Mouse (Mus musculus) thymus, adult 2 months (tissue): ENCODE results near the gene Usp33.

ENCODE experiments used
- CTCF ChIP-seq: fragments of 200-500 bp; IDR thresholded peaks from 2 replicates; pipeline ENCODE4 v1.5.1; 2012; ENCODE audit warnings: mild to moderate bottlenecking, control low read depth, low read length, moderate library complexity, borderline replicate concordance; ENCODE audit not compliant: control insufficient read depth, poor library complexity, insufficient read depth; ENCODE audit errors: extremely low read depth
- POLR2A ChIP-seq: fragments of 200-500 bp; IDR thresholded peaks from 2 replicates; pipeline ENCODE4 v1.6.1; 2012; ENCODE audit warnings: mild to moderate bottlenecking, low read length, control low read depth, moderate library complexity; ENCODE audit not compliant: control insufficient read depth, poor library complexity, insufficient read depth; ENCODE audit errors: extremely low read depth

DNA sequence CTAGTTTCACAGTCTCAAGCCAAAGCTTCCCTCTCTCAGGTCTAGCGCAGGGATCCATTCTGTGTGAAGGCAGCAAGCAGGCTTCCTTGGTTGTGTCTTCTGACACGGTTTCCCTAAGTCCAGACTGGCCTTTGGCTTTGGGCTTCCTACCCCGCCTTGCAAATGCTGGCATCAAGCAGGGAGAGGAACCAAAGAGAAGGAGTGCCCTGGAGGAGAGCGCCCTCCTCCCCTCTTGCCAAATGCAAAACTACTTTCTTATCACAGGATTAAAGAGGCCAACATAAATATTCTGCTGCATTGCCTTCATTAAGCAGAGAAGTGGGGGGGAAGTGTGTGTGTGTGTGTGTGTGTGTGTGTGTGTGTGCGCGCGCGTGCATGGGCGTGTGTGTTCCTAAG is 37.0 kb upstream of the Usp33 start:
- TF ChIP-seq CTCF (no peak), POLR2A (no peak)
